Mouse (Mus musculus) mouse embryonic stem cell (cell line): ENCODE data around the gene Serpinb1b.
"Not testable (repeated sequence)": the region's sequence is repeated elsewhere in the genome, so short reads cannot be mapped to it uniquely, and the experiment has no call there.

Source experiments
- in situ Hi-C, 2 experiments: fragments of 300-500 bp; cut with MboI; formaldehyde crosslinking; loops; 1 replicate in 1 of 2; 3 replicates in 1 of 2; pipeline ENCODE4 v1.14.3; 2019 to 2020; ENCODE audit warnings: low sequenced_read_pairs in 2 of 2, low pct_unique_long_range_greater_than_20kb in 1 of 2, mixed read lengths in 1 of 2; ENCODE audit not compliant: unreplicated experiment in 1 of 2

Serpinb1b gene

GRCm38 (mm10) chr13:33078056-33078705 is at the start of gene Serpinb1b:
Gene Serpinb1b, plus strand, starts transcription at chr13:33078575.
- in situ Hi-C loops: loop anchor here in 1 of 2 experiments (10.0 kb wide), 1 partner anchor 173 kb away; no protein-coding TSS in a partner anchor

GRCm38 (mm10) chr13:33029478-33029877 is 48.9 kb upstream of the Serpinb1b start:
- in situ Hi-C loops: not testable (repeated sequence)

DNA sequence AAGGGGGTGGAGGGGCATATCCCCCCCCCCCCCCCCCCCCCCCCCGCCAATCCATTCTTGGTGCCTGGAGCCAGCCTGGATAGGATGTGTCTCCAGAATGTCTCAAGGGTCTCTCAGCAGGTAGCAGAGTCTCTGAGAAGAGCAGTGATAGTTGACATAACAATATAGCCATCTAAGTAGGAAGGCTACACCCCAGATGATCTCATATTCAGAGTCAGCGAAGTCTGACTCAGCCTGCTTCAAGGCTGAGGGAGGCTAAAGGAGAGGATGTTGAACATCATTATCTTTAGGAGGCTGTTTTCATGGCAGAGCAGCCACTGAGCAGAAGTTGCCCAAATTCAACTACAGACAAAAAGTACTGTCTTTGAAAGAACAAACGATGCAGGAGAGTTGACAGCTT is 48.1 kb upstream of the Serpinb1b start:
- in situ Hi-C loops: no loop called here

GRCm38 (mm10) chr13:33035506-33035905 is 42.9 kb upstream of the Serpinb1b start:
- in situ Hi-C loops: no loop called here

- in situ Hi-C loops: no loop called here
Measured at GRCm38 (mm10) chr13:33043542-33043941, 34.8 kb upstream of the Serpinb1b start.

DNA sequence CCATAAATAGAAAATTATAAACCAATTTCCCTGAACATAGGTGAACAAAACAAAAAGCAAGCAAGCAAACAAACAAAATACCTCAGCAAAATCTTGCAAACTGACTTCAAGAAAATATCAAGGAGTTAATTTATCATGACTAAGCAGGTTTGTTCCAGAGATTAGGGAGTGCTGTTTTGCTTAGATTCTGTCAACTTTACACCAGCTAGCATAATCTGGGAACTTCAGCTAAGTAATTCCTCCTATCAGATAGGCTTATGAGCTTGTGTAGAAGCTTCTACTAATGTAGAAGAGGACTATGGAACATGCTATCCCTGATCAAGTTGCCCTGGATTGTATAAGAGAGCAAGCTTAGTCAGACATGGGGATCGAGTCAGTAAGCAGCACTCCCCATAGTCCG is 31.1 kb upstream of the Serpinb1b start:
- in situ Hi-C loops: no loop called here

- in situ Hi-C loops: no loop called here
Measured at GRCm38 (mm10) chr13:33048187-33048586, 30.2 kb upstream of the Serpinb1b start.

- in situ Hi-C loops: no loop called here
Measured at GRCm38 (mm10) chr13:33051697-33052096, 26.7 kb upstream of the Serpinb1b start.

DNA sequence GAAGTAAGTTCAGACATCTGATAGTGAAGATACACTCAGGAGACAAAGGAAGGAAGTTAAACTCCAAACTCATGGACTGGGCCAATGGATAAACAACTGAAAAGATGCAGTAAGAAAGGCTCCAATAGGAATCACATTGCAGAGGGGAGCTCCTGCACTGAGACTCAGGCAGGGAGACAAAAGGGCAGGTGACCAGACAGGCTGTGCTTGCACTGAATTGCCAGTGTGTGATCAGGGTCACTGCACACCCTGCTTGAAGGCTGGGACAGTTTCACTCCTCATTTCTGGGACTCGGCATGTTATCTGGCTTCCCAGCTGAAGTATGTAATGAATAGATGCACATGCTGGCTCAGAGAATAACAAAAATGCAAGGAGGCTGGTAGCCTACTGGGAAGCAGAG is 15.3 kb upstream of the Serpinb1b start:
- in situ Hi-C loops: no loop called here

DNA sequence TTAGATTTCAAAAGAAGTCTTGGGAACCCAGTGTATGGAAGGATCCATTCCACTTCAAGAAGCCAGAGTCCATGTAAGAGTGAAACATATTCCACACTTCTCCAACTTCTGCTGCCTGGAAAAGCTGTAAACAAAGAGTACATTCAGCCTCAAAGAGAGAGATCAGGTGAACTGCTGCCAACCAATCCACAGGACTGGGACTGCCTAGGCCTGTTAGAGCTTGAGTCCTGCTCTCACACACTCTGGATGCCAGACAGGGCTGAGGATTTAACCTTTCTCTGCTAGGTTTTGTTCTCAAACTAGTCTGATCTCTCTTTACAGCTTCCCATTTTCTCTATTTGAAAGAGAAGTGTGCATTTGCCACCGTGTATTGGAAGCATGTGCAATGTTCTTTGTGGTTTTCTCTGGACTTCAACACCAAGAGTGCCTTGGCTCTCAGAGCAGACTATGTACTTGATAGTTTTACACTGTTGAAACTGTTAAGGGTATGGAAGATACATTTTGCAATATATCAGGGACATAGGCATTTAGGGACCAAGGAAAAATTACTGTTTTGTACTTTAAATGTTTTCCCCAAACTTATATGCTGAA is 10.9 kb upstream of the Serpinb1b start:
- in situ Hi-C loops: no loop called here

- in situ Hi-C loops: no loop called here
Measured at GRCm38 (mm10) chr13:33068164-33068563, 10.2 kb upstream of the Serpinb1b start.

- in situ Hi-C loops: loop anchor here in 1 of 2 experiments (10.0 kb wide), 1 partner anchor 167 kb away; no protein-coding TSS in a partner anchor
Measured at GRCm38 (mm10) chr13:33071776-33072175, 6.6 kb upstream of the Serpinb1b start.

DNA sequence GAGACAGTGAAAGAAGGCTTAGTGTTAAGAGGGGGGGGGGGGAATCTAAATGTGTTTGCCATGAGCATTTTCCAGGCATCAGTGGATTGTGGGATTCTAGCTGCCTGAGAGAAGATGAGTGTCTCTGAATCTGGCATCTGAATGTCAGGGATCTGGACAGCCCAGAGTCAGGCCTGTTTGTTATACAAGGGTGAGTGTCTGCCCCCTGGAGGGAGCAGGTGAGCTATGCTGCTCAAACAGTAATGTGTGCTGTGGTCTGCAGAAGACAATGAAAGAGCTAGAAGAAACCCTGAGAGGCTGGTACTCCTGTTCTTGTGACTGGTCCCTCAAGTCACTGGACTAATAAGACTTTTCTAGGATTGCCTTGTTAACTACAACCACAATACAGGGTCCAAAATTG is 4.3 kb upstream of the Serpinb1b start:
- in situ Hi-C loops: loop anchor here in 1 of 2 experiments (10.0 kb wide), 1 partner anchor 169 kb away; no protein-coding TSS in a partner anchor

GRCm38 (mm10) chr13:33076247-33076646 is 2.1 kb upstream of the Serpinb1b start:
- in situ Hi-C loops: loop anchor here in 1 of 2 experiments (10.0 kb wide), 1 partner anchor 171 kb away; no protein-coding TSS in a partner anchor

- in situ Hi-C loops: loop anchor here in 1 of 2 experiments (10.0 kb wide), 1 partner anchor 172 kb away; no protein-coding TSS in a partner anchor
Measured at GRCm38 (mm10) chr13:33077026-33077685, 1.2 kb upstream of the Serpinb1b start.

DNA sequence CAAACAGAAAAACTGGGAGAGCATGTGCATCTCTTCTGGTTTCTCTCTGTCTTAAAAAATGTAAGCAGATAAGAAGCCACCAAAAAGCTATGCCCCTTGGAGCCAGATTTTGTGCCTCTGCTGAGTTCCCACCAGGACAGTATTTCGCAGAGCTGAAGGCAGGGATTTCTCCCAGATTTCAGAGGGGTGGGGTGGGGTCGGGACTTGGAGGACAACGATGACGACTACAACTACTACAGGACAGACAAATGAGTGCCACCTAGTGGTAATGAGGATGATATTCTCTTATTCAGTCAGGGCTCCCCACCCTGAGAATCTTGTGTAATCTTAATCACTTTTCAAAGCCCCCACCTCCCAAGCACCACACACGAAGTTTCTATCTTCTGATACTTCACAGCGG is 1.0 kb downstream of the Serpinb1b start:
- in situ Hi-C loops: loop anchor here in 1 of 2 experiments (10.0 kb wide), 1 partner anchor 175 kb away; no protein-coding TSS in a partner anchor

DNA sequence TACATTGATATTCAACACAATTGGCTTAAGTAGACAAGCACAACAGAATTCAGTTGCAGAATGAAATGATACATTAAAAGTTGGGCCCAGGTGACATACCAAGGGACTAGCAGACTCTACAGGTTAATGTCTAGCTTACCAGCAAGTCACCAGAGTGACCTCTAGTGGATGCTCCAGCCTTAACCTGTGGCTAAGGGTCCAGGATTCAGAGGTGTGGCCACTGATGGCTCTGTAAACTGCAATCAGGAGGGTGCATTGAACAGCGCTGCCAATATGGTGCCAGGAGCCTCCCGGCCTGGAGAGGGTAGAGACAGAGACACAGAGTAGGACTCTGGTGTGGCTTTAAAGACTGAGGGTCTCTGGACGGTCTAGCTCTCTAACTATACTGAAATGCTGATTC is 2.0 kb downstream of the Serpinb1b start:
- in situ Hi-C loops: loop anchor here in 1 of 2 experiments (5.0 kb wide), 1 partner anchor 178 kb away; no protein-coding TSS in a partner anchor

DNA sequence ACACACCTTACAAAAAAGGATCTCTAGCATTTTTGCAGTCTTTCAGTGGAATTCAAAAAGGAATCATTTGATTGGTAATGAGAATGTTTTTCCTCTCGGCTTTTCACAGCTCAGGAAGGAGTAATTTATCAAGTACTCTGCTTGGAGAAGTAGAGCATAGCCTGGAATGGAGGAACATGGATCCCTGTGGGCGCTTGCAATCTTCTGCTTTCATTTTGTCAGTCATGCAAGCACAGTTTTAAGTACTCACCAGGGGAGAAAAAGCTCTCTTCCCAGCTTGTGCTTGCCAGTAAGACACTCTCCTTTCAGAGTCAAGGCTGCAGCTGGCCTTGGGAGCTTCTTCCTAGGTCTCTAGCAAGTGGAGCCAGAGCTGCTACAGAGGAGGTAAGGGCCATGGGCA is 5.5 kb downstream of the Serpinb1b start:
- in situ Hi-C loops: loop anchor here in 1 of 2 experiments (5.0 kb wide), 1 partner anchor 182 kb away; no protein-coding TSS in a partner anchor
